14 mouse cellular contexts compared by ENCODE assay signal in the genomic region with DNA sequence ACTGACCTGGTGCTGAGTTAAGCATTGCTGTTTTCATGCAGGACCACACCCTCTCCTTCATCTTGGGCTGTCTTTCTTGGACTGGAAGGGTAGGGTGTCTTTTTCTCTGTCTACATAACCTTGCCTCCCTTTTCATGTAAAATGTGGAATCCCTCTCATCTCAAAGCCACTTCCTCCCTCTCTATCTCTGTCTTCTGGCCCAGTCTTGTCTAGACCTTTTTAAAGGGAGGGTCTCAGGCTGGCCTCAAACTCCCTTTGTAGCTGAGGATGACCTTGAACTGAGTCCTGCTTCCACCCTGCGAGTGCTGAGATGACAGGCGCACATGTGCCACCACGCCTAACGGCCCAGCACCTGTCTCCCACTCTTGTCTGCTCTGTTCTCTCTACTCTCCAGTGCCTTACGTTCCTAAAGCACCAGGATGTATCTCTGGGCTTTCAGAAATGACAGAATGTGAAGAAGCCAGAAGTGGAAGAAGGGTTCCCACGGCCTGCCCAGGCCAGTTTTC. TPM values are rescaled to one million over a fixed set of nuclear protein-coding genes. Genes with fewer than 3 reads are reported as not detected.
DNase-seq lines count a peak whose midpoint lies in the region; ATAC-seq and TF ChIP-seq lines count a peak whose summit lies in the region.
"Had no signal": no experiment of that assay in that cellular context is flagged by ENCODE, and none has a peak within 500 bp of the region (broad histone marks: within the 10 kb centered on the region; RNA-seq: fewer than 3 reads in every experiment).

No protein-coding gene starts in this region.

- TF ChIP-seq CTCF in kidney, postnatal 0 days (IDR thresholded peaks at IDR 0.05; ENCODE audit: low read depth) = no peak
- TF ChIP-seq CTCF in ES-Bruce4 (IDR thresholded peaks at IDR 0.05; ENCODE audit: low read depth, low read length) = no peak

- H3K27ac ChIP-seq in kidney, postnatal 0 days = no peak overlapping the region
- H3K27ac ChIP-seq in ES-Bruce4 (ENCODE audit: insufficient read depth, low read length) = peak overlapping the region; percentile 97
- H3K27ac ChIP-seq in midbrain, embryonic 13.5 days = peak overlapping the region; percentile 71; the same call in 1 of the 2 replicates
- H3K27ac ChIP-seq: limb, embryonic 12.5 days had no signal

- H3K4me1 ChIP-seq in kidney, postnatal 0 days (replicated peaks; ENCODE audit: insufficient read depth, low read length) = peaks cover 11% of the 10 kb centered on the region; the same call in 1 of the 2 replicates
- H3K4me1 ChIP-seq in ES-Bruce4 (ENCODE audit: control insufficient read depth, insufficient read depth, low read length) = peaks cover 13% of the 10 kb centered on the region
- H3K4me1 ChIP-seq in midbrain, embryonic 13.5 days (replicated peaks) = peaks cover 82% of the 10 kb centered on the region

- 0 out of 2 replicates have a peak overlapping the region, but pooled peaks have one; percentile 18 for H3K9ac ChIP-seq in kidney, postnatal 0 days (ENCODE audit: low read depth, low read length)
- H3K9ac ChIP-seq in ES-Bruce4 (ENCODE audit: low read depth, poor library complexity, severe bottlenecking) = no peak overlapping the region
- no peak overlapping the region for H3K9ac ChIP-seq in midbrain, embryonic 13.5 days (replicated peaks)
- H3K9ac ChIP-seq: limb, embryonic 12.5 days had no signal

- TF ChIP-seq POLR2A in ES-Bruce4 (IDR thresholded peaks at IDR 0.05; ENCODE audit: insufficient read depth, low read length) = no peak

- H3K27me3 ChIP-seq in kidney, postnatal 0 days (ENCODE audit: insufficient read depth, low read length) = no peaks in the 10 kb centered on the region
- H3K27me3 ChIP-seq in ES-Bruce4 (ENCODE audit: control insufficient read depth, insufficient read depth, low read length, poor library complexity, severe bottlenecking) = no peaks in the 10 kb centered on the region
- no peaks in the 10 kb centered on the region for H3K27me3 ChIP-seq in midbrain, embryonic 13.5 days
- H3K27me3 ChIP-seq: limb, embryonic 12.5 days; Patski had no signal

- no peak overlapping the region for H3K4me2 ChIP-seq in kidney, postnatal 0 days (ENCODE audit: low read length)
- no peak overlapping the region for H3K4me2 ChIP-seq in midbrain, embryonic 13.5 days (replicated peaks)
- H3K4me2 ChIP-seq: limb, embryonic 12.5 days had no signal

- ATAC-seq in kidney, postnatal 0 days (replicated peaks; ENCODE audit: low FRiP score, low read depth) = no peak
- no peak for ATAC-seq in midbrain, embryonic 13.5 days
- ATAC-seq: Patski had no signal

- no peaks in the 10 kb centered on the region for H3K9me3 ChIP-seq in kidney, postnatal 0 days (replicated peaks; ENCODE audit: low read length)
- no peaks in the 10 kb centered on the region for H3K9me3 ChIP-seq in ES-Bruce4 (replicated peaks; ENCODE audit: control insufficient read depth, insufficient read depth, low read length, poor library complexity, severe bottlenecking)
- H3K9me3 ChIP-seq in midbrain, embryonic 13.5 days = no peaks in the 10 kb centered on the region
- H3K9me3 ChIP-seq: limb, embryonic 12.5 days had no signal

- 83% methylated on average over 6 of the region's 6 CpGs for WGBS in kidney, postnatal 0 days
- WGBS in midbrain, embryonic 13.5 days = 94% methylated on average over 6 of the region's 6 CpGs

- intact Hi-C loops in heart, postnatal 25 days (cut with DNase I) = no loop called here

- peak; percentile 94 for TF ChIP-seq EP300 in ES-Bruce4 (IDR thresholded peaks at IDR 0.05; ENCODE audit: insufficient read depth, low read depth, low read length)

- no peak for DNase-seq in kidney, postnatal 0 days (ENCODE audit: low spot score)
- DNase-seq in kidney, adult 11 months = no peak
- peak; percentile 68 for DNase-seq in WW6 (ENCODE audit: low read depth, low spot score)
- DNase-seq in gastrocnemius, postnatal 25 days = no peak
- no peak for DNase-seq in gastrocnemius, adult 8-10 months (ENCODE audit: low spot score in 2 of 2)
- no peak for DNase-seq in heart, postnatal 25 days (ENCODE audit: low spot score)
- DNase-seq: adrenal gland, adult 2 months; heart, adult 11 months; layer of hippocampus, postnatal 36 days; thymus, adult 2 months had no signal

- no peaks in the 10 kb centered on the region for H3K36me3 ChIP-seq in kidney, postnatal 0 days (ENCODE audit: insufficient read depth, low read length)
- no peaks in the 10 kb centered on the region for H3K36me3 ChIP-seq in ES-Bruce4 (ENCODE audit: control insufficient read depth, insufficient read depth, low read length, poor library complexity, severe bottlenecking)
- H3K36me3 ChIP-seq in midbrain, embryonic 13.5 days = no peaks in the 10 kb centered on the region
- H3K36me3 ChIP-seq: limb, embryonic 12.5 days had no signal

- no peak overlapping the region for H3K4me3 ChIP-seq in kidney, postnatal 0 days (replicated peaks; ENCODE audit: low read depth, low read length)
- H3K4me3 ChIP-seq in ES-Bruce4 (ENCODE audit: low read depth, low read length) = no peak overlapping the region
- no peak overlapping the region for H3K4me3 ChIP-seq in midbrain, embryonic 13.5 days (replicated peaks)
- H3K4me3 ChIP-seq: limb, embryonic 12.5 days had no signal

RNA-seq across cellular contexts. Expression of gene Zfhx2, which starts 6.1 kb away (rescaled TPM):
- polyA plus RNA-seq in kidney, postnatal 0 days (2015; fragmentation: Nextera tagmentation; extraction: Ambion mirVana) = 2.0 and 2.4 TPM in 2 replicates
- 18.1 and 24.6 TPM in 2 replicates for polyA plus RNA-seq in ES-Bruce4 (2011; ENCODE audit: insufficient read depth, insufficient read length, low read depth, missing spikeins)
- polyA plus RNA-seq in midbrain, embryonic 13.5 days (2015; fragmentation: Nextera tagmentation; extraction: Ambion mirVana) = 35.5 and 39.9 TPM in 2 replicates
- total RNA-seq in gastrocnemius, postnatal 25 days (2021) = 1 to 10 TPM; 3.5 to 3.7 TPM
- total RNA-seq in gastrocnemius, adult 8-10 months (2022) = 1 to 10 TPM; 4.9 to 6.2 (median 5.6) TPM
- total RNA-seq in heart, postnatal 25 days (2021) = 1 to 10 TPM; 2.9 to 3.6 TPM

RNA-seq across cellular contexts. Expression of gene Thtpa, which starts 8.5 kb away (rescaled TPM):
- polyA plus RNA-seq in kidney, postnatal 0 days (2015; fragmentation: Nextera tagmentation; extraction: Ambion mirVana) = 20.8 and 21.6 TPM in 2 replicates
- polyA plus RNA-seq in ES-Bruce4 (2011; ENCODE audit: insufficient read depth, insufficient read length, low read depth, missing spikeins) = 6.9 and 8.6 TPM in 2 replicates
- 32.1 and 35.0 TPM in 2 replicates for polyA plus RNA-seq in midbrain, embryonic 13.5 days (2015; fragmentation: Nextera tagmentation; extraction: Ambion mirVana)
- total RNA-seq in gastrocnemius, postnatal 25 days (2021) = 10 to 100 TPM; 10.5 to 11.1 TPM
- total RNA-seq in gastrocnemius, adult 8-10 months (2022) = 10 to 100 TPM; 13.4 to 15.6 (median 14.9) TPM
- total RNA-seq in heart, postnatal 25 days (2021) = 10 to 100 TPM; 12.3 to 13.2 TPM

RNA-seq across cellular contexts. Expression of gene Ap1g2, which starts 20.3 kb away (rescaled TPM):
- polyA plus RNA-seq in kidney, postnatal 0 days (2015; fragmentation: Nextera tagmentation; extraction: Ambion mirVana) = 15.8 and 16.8 TPM in 2 replicates
- polyA plus RNA-seq in ES-Bruce4 (2011; ENCODE audit: insufficient read depth, insufficient read length, low read depth, missing spikeins) = 20.6 and 23.9 TPM in 2 replicates
- polyA plus RNA-seq in midbrain, embryonic 13.5 days (2015; fragmentation: Nextera tagmentation; extraction: Ambion mirVana) = 7.9 and 8.2 TPM in 2 replicates
- total RNA-seq in gastrocnemius, postnatal 25 days (2021) = 1 to 10 TPM; 4.8 to 5.7 TPM
- 1 to 10 TPM; 2.2 to 3.9 (median 3.6) TPM for total RNA-seq in gastrocnemius, adult 8-10 months (2022)
- total RNA-seq in heart, postnatal 25 days (2021) = 1 to 10 TPM; 4.4 to 4.6 TPM

RNA-seq across cellular contexts. Expression of gene Jph4, which starts 30.7 kb away (rescaled TPM):
- polyA plus RNA-seq in kidney, postnatal 0 days (2015; fragmentation: Nextera tagmentation; extraction: Ambion mirVana) = 0.30 and 0.34 TPM in 2 replicates
- polyA plus RNA-seq in ES-Bruce4 (2011; ENCODE audit: insufficient read depth, insufficient read length, low read depth, missing spikeins) = 3.6 and 4.7 TPM in 2 replicates
- 18.2 and 19.9 TPM in 2 replicates for polyA plus RNA-seq in midbrain, embryonic 13.5 days (2015; fragmentation: Nextera tagmentation; extraction: Ambion mirVana)
- total RNA-seq in gastrocnemius, postnatal 25 days (2021) = under 1 TPM; 0.28 to 0.35 TPM
- total RNA-seq in gastrocnemius, adult 8-10 months (2022) = under 1 TPM in 2 of 4 experiments, not detected in 2; 0.08 to 0.19 TPM
- total RNA-seq in heart, postnatal 25 days (2021) = not detected
